Mouse (Mus musculus) hematopoietic stem cell, adult 5-6 weeks (primary cell): ENCODE results near the gene Serpinb3d. TPM values are rescaled to one million over a fixed set of nuclear protein-coding genes. Genes with fewer than 3 reads are reported as not detected.
"Not testable (repeated sequence)": the region's sequence is repeated elsewhere in the genome, so short reads cannot be mapped to it uniquely, and the experiment has no call there.

Source experiments
- ATAC-seq, 2 experiments: fragments of 125-278 bp in 1 of 2; replicated peaks in 1 of 2; 2 replicates each; pipeline ENCODE4 v1.8.0; 2016 to 2017; ENCODE audit warnings: inconsistent platforms in 2 of 2, mild to moderate bottlenecking in 2 of 2, moderate number of reproducible peaks in 2 of 2, low read depth in 1 of 2, moderate TSS enrichment in 1 of 2; ENCODE audit not compliant: low FRiP score in 2 of 2, poor library complexity in 2 of 2, severe bottlenecking in 2 of 2, insufficient read depth in 1 of 2, low TSS enrichment in 1 of 2
- total RNA-seq: library from RNA; stranded (forward); fragments of 172-1452, 232-1000 nt; gene quantifications from 2 replicates; pipeline ENCODE4 v1.2.3, GENCODE M21; 2017

Gene Serpinb3d
- total RNA-seq: not detected in 2 replicates

- no peak for ATAC-seq
These were observed at the start of gene Serpinb3d for GRCm38 (mm10) chr1:107083406-107083805. Gene Serpinb3d, minus strand, starts transcription at chr1:107083506.

- ATAC-seq: peak in 1 of 2 experiments; percentile 75; a peak in 3 of 4 replicates
These were observed 44.1 kb upstream of the Serpinb3d start for GRCm38 (mm10) chr1:107127453-107127852.

- ATAC-seq: no peak
These were observed 15.1 kb upstream of the Serpinb3d start for GRCm38 (mm10) chr1:107098417-107098816.

- ATAC-seq: no peak
These were observed 31.1 kb downstream of the Serpinb3d start, which contains the start of gene Serpinb3a for GRCm38 (mm10) chr1:107052203-107052602. Gene Serpinb3a, minus strand, starts transcription at chr1:107052303.

GRCm38 (mm10) chr1:107034236-107034635, 49.1 kb downstream of the Serpinb3d start:
- ATAC-seq: not testable (repeated sequence)

Other genes starting within 250 kb of the Serpinb3d start
- not detected in 2 replicates for gene Serpinb5, start 222.3 kb downstream of the Serpinb3d start, total RNA-seq
- not detected in 2 replicates for gene Serpinb12, start 149.1 kb downstream of the Serpinb3d start, total RNA-seq
- gene Serpinb13, start 102.5 kb downstream of the Serpinb3d start, total RNA-seq: not detected in 2 replicates
- not detected in 2 replicates for gene Serpinb3a, start 31.2 kb downstream of the Serpinb3d start, total RNA-seq
- gene Serpinb3b, start 194.9 kb upstream of the Serpinb3d start, total RNA-seq: not detected in 2 replicates
- not detected in 2 replicates for gene Serpinb3c, start 194.9 kb upstream of the Serpinb3d start, total RNA-seq